Mouse (Mus musculus) cortical plate, adult 2 months (tissue): ENCODE data around the gene Mdk. TPM values are rescaled to one million over a fixed set of nuclear protein-coding genes. Genes with fewer than 3 reads are reported as not detected.
A peak's percentile ranks its signal among the peaks of the same experiment; 100 is the strongest.

ENCODE experiments used
- H3K27ac ChIP-seq: fragments of 200-500 bp; 2 replicates; pipeline ENCODE4 v1.5.1; 2012; ENCODE audit warnings: low read length, control low read depth, inconsistent platforms; ENCODE audit not compliant: insufficient read depth
- H3K4me1 ChIP-seq: fragments of 200-500 bp; 2 replicates; pipeline ENCODE4 v1.6.1; 2011; ENCODE audit warnings: low read length; ENCODE audit not compliant: control insufficient read depth, insufficient read depth
- H3K4me3 ChIP-seq: fragments of 200-500 bp; 2 replicates; pipeline ENCODE4 v1.5.1; 2011; ENCODE audit warnings: mild to moderate bottlenecking, low read length, control low read depth; ENCODE audit not compliant: insufficient read depth
- CTCF ChIP-seq: fragments of 200-500 bp; IDR thresholded peaks from 2 replicates; pipeline ENCODE4 v1.5.1; 2011; ENCODE audit warnings: mild to moderate bottlenecking, control low read depth, low read length; ENCODE audit not compliant: insufficient read depth; ENCODE audit errors: extremely low read depth
- POLR2A ChIP-seq: fragments of 200-500 bp; IDR thresholded peaks from 2 replicates; pipeline ENCODE4 v1.6.1; 2011; ENCODE audit warnings: mild to moderate bottlenecking, low read length, control low read depth; ENCODE audit not compliant: insufficient read depth; ENCODE audit errors: extremely low read depth
- polyA plus RNA-seq: library from polyadenylated mRNA; depleted of rRNA; stranded (reverse); fragments of >200 nt; gene quantifications from 2 replicates; pipeline ENCODE4 v1.2.3, GENCODE M21; 2012

Mdk gene
- polyA plus RNA-seq, 1 experiment = 38.2 TPM

GRCm38 (mm10) chr2:91966367-91966766 lies 34.3 kb upstream of the Mdk start:
- H3K4me3 ChIP-seq = no peak overlapping the region
- no peak for TF ChIP-seq CTCF
- TF ChIP-seq POLR2A = no peak
- H3K4me1 ChIP-seq = peaks cover 2% of the 10 kb centered on the region; the same call in 1 of the 2 replicates
- no peak overlapping the region for H3K27ac ChIP-seq

- peak overlapping the region; percentile 38 for H3K27ac ChIP-seq
- H3K4me3 ChIP-seq = no peak overlapping the region; the same call in 1 of the 2 replicates
- no peak for TF ChIP-seq CTCF
- TF ChIP-seq POLR2A = no peak
- peaks cover 2% of the 10 kb centered on the region; the same call in 1 of the 2 replicates for H3K4me1 ChIP-seq
These were observed 33.3 kb upstream of the Mdk start for GRCm38 (mm10) chr2:91965417-91965816.

GRCm38 (mm10) chr2:91964610-91965204 lies 32.6 kb upstream of the Mdk start:
- no peak overlapping the region for H3K4me3 ChIP-seq
- no peak for TF ChIP-seq POLR2A
- no peak for TF ChIP-seq CTCF
- H3K4me1 ChIP-seq = peaks cover 2% of the 10 kb centered on the region; the same call in 1 of the 2 replicates
- H3K27ac ChIP-seq = no peak overlapping the region

GRCm38 (mm10) chr2:91963443-91963932 lies 31.4 kb upstream of the Mdk start:
- peaks cover 6% of the 10 kb centered on the region for H3K4me1 ChIP-seq
- H3K27ac ChIP-seq = peak overlapping the region; percentile 93
- H3K4me3 ChIP-seq = peak overlapping the region; percentile 65
- TF ChIP-seq CTCF = peak; percentile 42
- TF ChIP-seq POLR2A = 0 out of 2 replicates have a peak, but pooled peaks have one; percentile 14

- TF ChIP-seq CTCF = no peak
- TF ChIP-seq POLR2A = no peak
These were observed 30.8 kb upstream of the Mdk start for GRCm38 (mm10) chr2:91962864-91963401.

GRCm38 (mm10) chr2:91961901-91962761 lies 30.0 kb upstream of the Mdk start:
- peak overlapping the region; percentile 65 for H3K4me3 ChIP-seq
- TF ChIP-seq POLR2A = no peak
- no peak for TF ChIP-seq CTCF
- H3K27ac ChIP-seq = peak overlapping the region; percentile 93
- H3K4me1 ChIP-seq = peaks cover 11% of the 10 kb centered on the region

More at GRCm38 (mm10) chr2:91962864-91963401, 30.8 kb upstream of the Mdk start:
- H3K4me3 ChIP-seq = peak overlapping the region; percentile 65
- H3K4me1 ChIP-seq = peaks cover 8% of the 10 kb centered on the region
- peak overlapping the region; percentile 93 for H3K27ac ChIP-seq

GRCm38 (mm10) chr2:91960459-91960858 lies 28.4 kb upstream of the Mdk start:
- peak overlapping the region; percentile 83; the same call in 1 of the 2 replicates for H3K27ac ChIP-seq
- peak overlapping the region; percentile 22 for H3K4me3 ChIP-seq
- peaks cover 13% of the 10 kb centered on the region for H3K4me1 ChIP-seq
- no peak for TF ChIP-seq CTCF
- no peak for TF ChIP-seq POLR2A

GRCm38 (mm10) chr2:91959544-91960410 lies 27.7 kb upstream of the Mdk start:
- H3K4me1 ChIP-seq = peaks cover 16% of the 10 kb centered on the region
- TF ChIP-seq POLR2A = no peak
- no peak for TF ChIP-seq CTCF
- H3K4me3 ChIP-seq = peak overlapping the region; percentile 22; the same call in 1 of the 2 replicates
- peak overlapping the region; percentile 83 for H3K27ac ChIP-seq
